Mouse (Mus musculus): ENCODE measurements at regions not wholly inside any gene's neighbourhood (a gene's known extent, or its start where the extent isn't known, plus 50 kb on each side); places are given as distances from the start of the nearest gene placed in this dataset.

DNA sequence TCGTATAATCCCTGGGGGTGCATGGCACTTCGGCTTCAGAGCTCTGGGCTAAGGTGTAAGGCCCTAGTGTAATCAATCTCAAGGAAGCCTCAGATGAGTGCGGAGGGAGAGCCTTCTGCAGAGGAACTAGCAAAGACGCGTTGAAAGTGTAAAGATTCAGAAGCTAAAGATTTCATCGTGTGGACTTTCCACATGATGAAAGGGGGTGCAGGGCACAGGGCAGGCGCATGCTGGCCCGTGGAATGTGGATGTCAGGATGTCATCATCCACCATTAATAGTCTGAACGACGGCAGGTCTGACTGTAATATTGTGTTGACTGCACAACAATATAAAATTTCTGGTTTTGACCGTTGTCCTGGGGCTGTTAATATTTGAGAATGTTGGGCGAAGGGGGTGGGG is 85.2 kb upstream of the Ccnd2 start:
- TF ChIP-seq CTCF (IDR thresholded peaks at IDR 0.05; ENCODE audit: insufficient read depth, low read depth, low read length) (no peak), POLR2A (IDR thresholded peaks at IDR 0.05; ENCODE audit: insufficient read depth, low read depth, low read length) (no peak)
